Mouse (Mus musculus) adrenal gland, postnatal 10 days (tissue): ENCODE data around the gene Zfp729b. TPM values are rescaled to one million over a fixed set of nuclear protein-coding genes. Genes with fewer than 3 reads are reported as not detected.

Source experiments
- DNase-seq: peaks from one replicate; pipeline ENCODE4 v3.0.0; 2021; ENCODE audit warnings: mixed read lengths
- long read RNA-seq, 2 experiments: library from polyadenylated mRNA; stranded (forward); transcript quantifications; one replicate each; pipeline ENCODE4 v2.0.0; 2021
- total RNA-seq, 2 experiments: library from RNA; stranded (reverse); gene quantifications; 2 replicates each; pipeline ENCODE4 v1.2.3; 2021

The Zfp729b gene
- total RNA-seq: 1 to 10 TPM; 7.3 to 8.7 TPM
- long read RNA-seq, experiment 1, full-length matches to known transcripts: 1 of 1 reads
- long read RNA-seq, experiment 1, partial matches to known transcripts: 0 of 1 reads
- long read RNA-seq, experiment 1, other reads (novel, unspliced or antisense): 0 of 1 reads
- long read RNA-seq, experiment 2: 0 reads

- DNase-seq: peak; percentile 92
These were observed at the start of gene Zfp729b for GRCm38 (mm10) chr13:67609066-67609876. Gene Zfp729b (minus strand): TSS chr13:67609707.

- DNase-seq: no peak
These were observed 43.0 kb upstream of the Zfp729b start for GRCm38 (mm10) chr13:67652496-67652895.

- DNase-seq: peak; percentile 89
These were observed 27.9 kb upstream of the Zfp729b start, which contains the start of the genes Gm49345 and Zfp729a for GRCm38 (mm10) chr13:67637294-67638007. Gene Gm49345 (minus strand): TSS chr13:67637769. Gene Zfp729a (minus strand): TSS chr13:67637791.

- no peak for DNase-seq
These were observed 601 bp upstream of the Zfp729b start for GRCm38 (mm10) chr13:67610108-67610507.

- no peak for DNase-seq
These were observed 36.8 kb downstream of the Zfp729b start for GRCm38 (mm10) chr13:67572591-67573189.

GRCm38 (mm10) chr13:67553730-67554129 lies 55.8 kb downstream of the Zfp729b start, which contains the start of gene Zfp748:
Gene Zfp748 (minus strand): TSS chr13:67553830.
- no peak for DNase-seq

GRCm38 (mm10) chr13:67552505-67553346 lies 56.8 kb downstream of the Zfp729b start:
- DNase-seq: peak; percentile 85

GRCm38 (mm10) chr13:67545941-67546340 lies 63.6 kb downstream of the Zfp729b start:
- DNase-seq: no peak

Other genes starting within 250 kb of the Zfp729b start
- 1 to 10 TPM in 1 of 2 experiments, not detected in 1; 1.9 TPM for gene Gm28044, start 249.2 kb downstream of the Zfp729b start, total RNA-seq
- gene Zfp953, start 249.1 kb downstream of the Zfp729b start, total RNA-seq: 1 to 10 TPM; 2.6 to 2.7 TPM
- gene Gm28041, start 234.0 kb downstream of the Zfp729b start, total RNA-seq: 1 to 10 TPM in 1 of 2 experiments, not detected in 1; 1.7 TPM
- 1 to 10 TPM; 1.7 to 1.9 TPM for gene Zfp456, start 233.9 kb downstream of the Zfp729b start, total RNA-seq
- 1 to 10 TPM; 4.3 to 4.4 TPM for gene Zfp429, start 209.9 kb downstream of the Zfp729b start, total RNA-seq
- gene Zfp459, start 188.3 kb downstream of the Zfp729b start, total RNA-seq: 1 to 10 TPM in 1 of 2 experiments, under 1 TPM in 1; 0.54 to 1.5 TPM
- 10 to 100 TPM; 11.1 to 13.2 TPM for gene Zfp874a, start 158.1 kb downstream of the Zfp729b start, total RNA-seq
- gene Zfp874b, start 125.4 kb downstream of the Zfp729b start, total RNA-seq: 10 to 100 TPM; 11.7 to 14.2 TPM
- 1 to 10 TPM; 6.0 to 8.1 TPM for gene Zfp58, start 109.2 kb downstream of the Zfp729b start, total RNA-seq
- gene Gm26965, start 83.6 kb downstream of the Zfp729b start, total RNA-seq: not detected
- gene Zfp87, start 83.5 kb downstream of the Zfp729b start, total RNA-seq: 10 to 100 TPM; 19.5 to 21.5 TPM
- 1 to 10 TPM; 8.0 to 8.5 TPM for gene Zfp748, start 55.9 kb downstream of the Zfp729b start, total RNA-seq
- gene Gm49345, start 28.1 kb upstream of the Zfp729b start, total RNA-seq: not detected
- gene Zfp729a, start 28.1 kb upstream of the Zfp729b start, total RNA-seq: 1 to 10 TPM; 4.3 to 7.2 TPM
- 10 to 100 TPM in 1 of 2 experiments, 1 to 10 TPM in 1; 8.5 to 12.7 TPM for gene Zfp738, start 77.4 kb upstream of the Zfp729b start, total RNA-seq
- 10 to 100 TPM in 1 of 2 experiments, 1 to 10 TPM in 1; 8.9 to 11.7 TPM for gene Zfp65, start 119.5 kb upstream of the Zfp729b start, total RNA-seq
- gene Zfp85, start 145.5 kb upstream of the Zfp729b start, total RNA-seq: 1 to 10 TPM; 3.6 to 6.4 TPM
- gene Zfp493, start 170.0 kb upstream of the Zfp729b start, total RNA-seq: 1 to 10 TPM; 1.2 to 2.2 TPM
- 1 to 10 TPM; 3.5 to 5.5 TPM for gene Zfp273, start 204.0 kb upstream of the Zfp729b start, total RNA-seq
- 1 to 10 TPM; 2.3 to 2.4 TPM for gene Gm10037, start 221.4 kb upstream of the Zfp729b start, total RNA-seq